Mouse (Mus musculus): ENCODE measurements around the gene Slc11a2.
"Not testable (repeated sequence)": the region's sequence is repeated elsewhere in the genome, so short reads cannot be mapped to it uniquely, and the experiment has no call there.

GRCm38 (mm10) chr15:100377847-100378505 is 46.9 kb downstream of the Slc11a2 start:
- TF ChIP-seq GATA1 (IDR thresholded peaks at IDR 0.05; ENCODE audit: borderline replicate concordance, low read length); FLI1 (IDR thresholded peaks at IDR 0.05; ENCODE audit: low read length): not testable (repeated sequence)
